Mouse (Mus musculus) megakaryocyte, embryonic 14.5 days (primary cell): ENCODE results near the gene Morn1.

Experiments
- FLI1 ChIP-seq: IDR thresholded peaks from 2 replicates; pipeline ENCODE4 v1.6.1; 2012; ENCODE audit warnings: low read length, inconsistent platforms, mixed read lengths
- GATA1 ChIP-seq: IDR thresholded peaks from 3 replicates; pipeline ENCODE4 v1.6.1; 2012; ENCODE audit warnings: mixed read lengths, low read length, inconsistent platforms, borderline replicate concordance

GRCm38 (mm10) chr4:155056724-155057123 is 29.7 kb upstream of the Morn1 start, which contains the start of gene Plch2:
- TF ChIP-seq GATA1 (no peak), FLI1 (no peak)
